Mouse (Mus musculus): ENCODE measurements around the gene A730009L09Rik. TPM values are rescaled to one million over a fixed set of nuclear protein-coding genes. Genes with fewer than 3 reads are reported as not detected.
A peak's percentile ranks its signal among the peaks of the same experiment; 100 is the strongest.

Gene A730009L09Rik
- polyA plus RNA-seq, 1 experiment from 2014 or later: not detected

GRCm38 (mm10) chr16:84549122-84549521, 34.2 kb downstream of the A730009L09Rik start:
- H3K27ac ChIP-seq (ENCODE audit: low read length): no peak overlapping the region
- 0 out of 2 replicates have a peak overlapping the region, but pooled peaks have one; percentile 1 for H3K4me2 ChIP-seq (ENCODE audit: low read depth, low read length)
- WGBS: 39% methylated on average over 9 of the region's 9 CpGs
- H3K27me3 ChIP-seq (ENCODE audit: control insufficient read depth, insufficient read depth, low read length): no peaks in the 10 kb centered on the region
- H3K9me3 ChIP-seq (replicated peaks; ENCODE audit: control insufficient read depth, low read length): no peaks in the 10 kb centered on the region
- no peaks in the 10 kb centered on the region for H3K36me3 ChIP-seq (ENCODE audit: control insufficient read depth, insufficient read depth)
- no peak overlapping the region for H3K9ac ChIP-seq (ENCODE audit: low read length)
- no peak overlapping the region for H3K4me3 ChIP-seq (ENCODE audit: low read length)
- ATAC-seq (replicated peaks; ENCODE audit: extremely low read depth, insufficient read depth, low FRiP score): no peak
- no peaks in the 10 kb centered on the region for H3K4me1 ChIP-seq (ENCODE audit: control insufficient read depth, insufficient read depth, low read length)

- no peaks in the 10 kb centered on the region for H3K27me3 ChIP-seq (ENCODE audit: control insufficient read depth, insufficient read depth, low read length)
- WGBS: 77% methylated on average over 5 of the region's 5 CpGs
- no peaks in the 10 kb centered on the region for H3K4me1 ChIP-seq (ENCODE audit: control insufficient read depth, insufficient read depth, low read length)
- no peak for ATAC-seq (replicated peaks; ENCODE audit: extremely low read depth, insufficient read depth, low FRiP score)
- no peak overlapping the region for H3K4me3 ChIP-seq (ENCODE audit: low read length)
- no peaks in the 10 kb centered on the region for H3K36me3 ChIP-seq (ENCODE audit: control insufficient read depth, insufficient read depth)
- no peak overlapping the region for H3K27ac ChIP-seq (ENCODE audit: low read length)
- no peak overlapping the region for H3K4me2 ChIP-seq (ENCODE audit: low read depth, low read length)
- no peak overlapping the region for H3K9ac ChIP-seq (ENCODE audit: low read length)
- H3K9me3 ChIP-seq (replicated peaks; ENCODE audit: control insufficient read depth, low read length): no peaks in the 10 kb centered on the region
These were observed 35.5 kb downstream of the A730009L09Rik start for GRCm38 (mm10) chr16:84550445-84550844.

GRCm38 (mm10) chr16:84553981-84554380, 39.1 kb downstream of the A730009L09Rik start:
- no peak for ATAC-seq (replicated peaks; ENCODE audit: extremely low read depth, insufficient read depth, low FRiP score)
- Histone ChIP-seq H3K9ac (ENCODE audit: low read length) (no peak overlapping the region), H3K9me3 (replicated peaks; ENCODE audit: control insufficient read depth, low read length) (no peaks in the 10 kb centered on the region), H3K27ac (ENCODE audit: low read length) (no peak overlapping the region), H3K4me2 (ENCODE audit: low read depth, low read length) (no peak overlapping the region), H3K36me3 (ENCODE audit: control insufficient read depth, insufficient read depth) (no peaks in the 10 kb centered on the region), H3K4me1 (ENCODE audit: control insufficient read depth, insufficient read depth, low read length) (no peaks in the 10 kb centered on the region), H3K27me3 (ENCODE audit: control insufficient read depth, insufficient read depth, low read length) (no peaks in the 10 kb centered on the region), H3K4me3 (ENCODE audit: low read length) (no peak overlapping the region)
- WGBS: 60% methylated on average over 13 of the region's 13 CpGs

- H3K4me3 ChIP-seq (ENCODE audit: low read length): no peak overlapping the region
- peak overlapping the region; percentile 12 for H3K4me2 ChIP-seq (ENCODE audit: low read depth, low read length)
- H3K9me3 ChIP-seq (replicated peaks; ENCODE audit: control insufficient read depth, low read length): no peaks in the 10 kb centered on the region
- no peaks in the 10 kb centered on the region for H3K27me3 ChIP-seq (ENCODE audit: control insufficient read depth, insufficient read depth, low read length)
- no peaks in the 10 kb centered on the region for H3K36me3 ChIP-seq (ENCODE audit: control insufficient read depth, insufficient read depth)
- no peak for ATAC-seq (replicated peaks; ENCODE audit: extremely low read depth, insufficient read depth, low FRiP score)
- H3K27ac ChIP-seq (ENCODE audit: low read length): no peak overlapping the region
- 47% methylated on average over 20 of the region's 20 CpGs for WGBS
- H3K9ac ChIP-seq (ENCODE audit: low read length): no peak overlapping the region
- no peaks in the 10 kb centered on the region for H3K4me1 ChIP-seq (ENCODE audit: control insufficient read depth, insufficient read depth, low read length)
These were observed 43.4 kb downstream of the A730009L09Rik start for GRCm38 (mm10) chr16:84558113-84558917.

GRCm38 (mm10) chr16:84559569-84560278, 44.8 kb downstream of the A730009L09Rik start:
- H3K4me3 ChIP-seq (ENCODE audit: low read length): no peak overlapping the region
- no peaks in the 10 kb centered on the region for H3K9me3 ChIP-seq (replicated peaks; ENCODE audit: control insufficient read depth, low read length)
- no peaks in the 10 kb centered on the region for H3K4me1 ChIP-seq (ENCODE audit: control insufficient read depth, insufficient read depth, low read length)
- no peak overlapping the region for H3K9ac ChIP-seq (ENCODE audit: low read length)
- peak overlapping the region; percentile 25; the same call in 1 of the 2 replicates for H3K4me2 ChIP-seq (ENCODE audit: low read depth, low read length)
- H3K27me3 ChIP-seq (ENCODE audit: control insufficient read depth, insufficient read depth, low read length): no peaks in the 10 kb centered on the region
- no peaks in the 10 kb centered on the region for H3K36me3 ChIP-seq (ENCODE audit: control insufficient read depth, insufficient read depth)
- ATAC-seq (replicated peaks; ENCODE audit: extremely low read depth, insufficient read depth, low FRiP score): no peak
- WGBS: 24% methylated on average over 9 of the region's 9 CpGs
- no peak overlapping the region for H3K27ac ChIP-seq (ENCODE audit: low read length)

GRCm38 (mm10) chr16:84560279-84560602, 45.3 kb downstream of the A730009L09Rik start:
- no peak overlapping the region for H3K27ac ChIP-seq (ENCODE audit: low read length)
- no peaks in the 10 kb centered on the region for H3K4me1 ChIP-seq (ENCODE audit: control insufficient read depth, insufficient read depth, low read length)
- no peaks in the 10 kb centered on the region for H3K36me3 ChIP-seq (ENCODE audit: control insufficient read depth, insufficient read depth)
- no peaks in the 10 kb centered on the region for H3K9me3 ChIP-seq (replicated peaks; ENCODE audit: control insufficient read depth, low read length)
- WGBS: 61% methylated on average over 7 of the region's 7 CpGs
- H3K4me3 ChIP-seq (ENCODE audit: low read length): no peak overlapping the region
- H3K9ac ChIP-seq (ENCODE audit: low read length): no peak overlapping the region
- no peak for ATAC-seq (replicated peaks; ENCODE audit: extremely low read depth, insufficient read depth, low FRiP score)
- H3K4me2 ChIP-seq (ENCODE audit: low read depth, low read length): no peak overlapping the region
- no peaks in the 10 kb centered on the region for H3K27me3 ChIP-seq (ENCODE audit: control insufficient read depth, insufficient read depth, low read length)

Other genes with a start within 250 kb of the A730009L09Rik start
- 51.9 and 53.4 TPM in 2 replicates for gene Mrpl39, start 220.6 kb downstream of the A730009L09Rik start, polyA plus RNA-seq (2015; fragmentation: Nextera tagmentation; extraction: Ambion mirVana)